Mouse (Mus musculus) ovary, adult 18-20 months (tissue): ENCODE measurements around the gene Samd1.

Experiments used
- DNase-seq: peaks from one replicate; pipeline ENCODE4 v3.0.0; 2022; ENCODE audit warnings: low spot score, mixed read lengths

Gene Samd1

DNA sequence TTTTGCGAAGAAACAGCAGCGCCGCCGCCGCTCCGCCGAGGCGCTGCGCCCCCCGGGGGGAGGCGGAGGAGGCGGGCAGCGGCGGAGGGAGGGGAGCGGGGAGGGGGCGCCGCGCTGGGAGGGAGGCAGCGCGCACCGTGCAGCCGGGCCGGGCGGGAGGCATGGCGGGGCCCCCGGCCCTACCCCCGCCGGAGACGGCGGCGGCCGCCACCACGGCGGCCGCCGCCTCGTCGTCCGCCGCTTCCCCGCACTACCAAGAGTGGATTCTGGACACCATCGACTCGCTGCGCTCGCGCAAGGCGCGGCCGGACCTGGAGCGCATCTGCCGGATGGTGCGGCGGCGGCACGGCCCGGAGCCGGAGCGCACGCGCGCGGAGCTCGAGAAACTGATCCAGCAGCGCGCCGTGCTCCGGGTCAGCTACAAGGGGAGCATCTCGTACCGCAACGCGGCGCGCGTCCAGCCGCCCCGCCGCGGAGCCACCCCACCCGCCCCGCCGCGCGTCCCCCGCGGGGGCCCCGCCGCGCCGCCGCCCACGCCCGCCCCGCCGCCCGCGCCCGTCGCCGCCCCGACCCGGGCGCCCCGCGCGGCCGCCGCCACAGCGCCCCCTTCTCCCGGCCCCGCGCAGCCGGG is at the start of gene Samd1:
Gene Samd1, plus strand, starts transcription at position 162 of the 631 bp plus-strand sequence.
- DNase-seq, result no peak

DNA sequence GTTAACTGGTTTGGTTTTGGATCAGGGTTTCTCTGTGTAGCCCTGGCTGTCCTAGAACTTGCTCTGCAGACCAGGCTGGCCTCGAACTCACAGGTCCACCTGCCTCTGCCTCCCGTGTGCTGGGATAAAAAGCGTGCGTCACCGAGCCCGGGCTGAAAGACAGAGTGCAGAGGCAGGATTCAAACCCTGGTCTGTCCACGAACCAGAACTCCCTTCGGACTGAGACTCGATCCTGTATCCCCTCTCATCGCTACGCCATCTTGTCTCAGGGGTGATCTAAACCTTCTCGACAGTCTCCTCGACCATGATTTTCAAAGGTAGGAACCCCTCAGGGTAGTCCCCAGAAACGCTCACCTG is 42.7 kb upstream of the Samd1 start:
- DNase-seq, result no peak

DNA sequence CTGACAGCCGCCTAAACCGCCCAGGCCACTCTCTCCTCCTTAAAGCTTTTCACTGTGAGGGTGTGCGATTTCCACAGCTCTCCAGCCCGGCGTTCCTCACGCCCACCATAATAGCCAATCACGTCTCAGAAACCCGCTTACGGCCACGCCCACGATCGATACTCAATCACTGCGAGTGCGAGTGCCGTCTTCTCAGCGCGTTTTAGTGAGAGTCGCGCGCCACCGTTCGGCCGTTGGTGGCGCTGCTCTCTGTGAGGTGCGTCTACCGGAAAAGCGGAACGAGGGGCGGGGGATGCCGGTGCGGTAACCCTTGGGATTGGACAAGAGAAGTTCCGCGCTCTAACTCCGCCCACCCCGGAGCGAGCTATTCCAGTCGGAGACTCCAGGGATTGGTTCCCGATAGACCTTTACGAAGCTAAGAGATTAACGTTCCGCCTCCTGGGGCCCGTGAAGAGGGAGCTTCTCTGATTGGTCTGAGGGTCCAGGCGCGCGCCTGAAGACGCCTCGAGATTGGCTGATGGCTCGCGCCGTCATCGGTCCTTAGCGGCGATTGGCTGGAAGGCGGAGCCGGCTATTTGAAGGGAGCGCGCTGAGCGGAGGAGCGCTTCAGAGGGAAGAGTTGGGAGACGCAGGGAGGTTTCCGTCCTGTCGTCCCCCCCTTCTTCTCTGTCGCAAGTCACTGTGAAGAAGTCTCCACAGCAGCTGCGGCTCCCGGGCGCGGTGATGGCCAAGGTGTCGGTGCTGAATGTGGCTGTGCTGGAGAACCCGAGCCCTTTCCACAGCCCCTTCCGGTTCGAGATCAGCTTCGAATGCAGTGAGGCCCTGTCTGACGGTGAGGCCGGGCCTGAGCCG is 42.1 kb upstream of the Samd1 start, which contains the start of the genes Gm10644 and Asf1b:
Gene Gm10644, minus strand, starts transcription at position 100 of the 852 bp plus-strand sequence.
Gene Asf1b, plus strand, starts transcription at position 402 of the 852 bp plus-strand sequence.
- DNase-seq, result peak; percentile 99

DNA sequence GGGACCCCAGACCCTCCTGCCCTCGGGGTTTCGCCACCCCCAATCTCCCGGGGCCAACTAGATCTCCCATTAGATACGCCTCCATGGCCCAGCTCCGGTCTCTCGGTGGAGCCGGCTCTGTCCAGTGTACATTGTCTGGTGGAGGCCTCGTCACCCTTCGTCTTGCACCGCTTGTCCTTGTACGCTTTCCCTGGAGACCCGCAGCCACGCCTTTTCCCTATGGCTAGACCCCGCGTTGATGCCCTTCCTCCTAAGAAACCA is 41.6 kb upstream of the Samd1 start:
- no peak for DNase-seq

DNA sequence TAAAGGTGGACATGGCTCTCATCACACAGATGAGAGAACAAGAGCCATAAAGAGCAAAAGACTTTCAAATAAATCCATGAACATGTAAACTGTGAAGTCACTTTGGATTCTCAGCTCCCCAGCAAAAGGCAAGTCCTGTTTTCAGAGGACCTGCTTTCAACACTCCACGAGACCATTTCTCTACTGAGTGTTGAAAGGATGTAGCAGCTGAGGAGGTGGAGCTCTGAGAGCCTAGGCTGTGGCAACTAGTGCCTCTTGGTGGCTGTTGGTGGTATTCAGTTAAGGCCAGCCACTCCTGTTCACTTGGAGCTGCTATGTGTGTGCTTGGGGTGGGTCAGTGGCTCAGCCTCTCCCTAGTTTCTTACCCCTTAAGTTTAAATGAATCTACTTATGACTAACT is 40.7 kb upstream of the Samd1 start:
- DNase-seq, result no peak

DNA sequence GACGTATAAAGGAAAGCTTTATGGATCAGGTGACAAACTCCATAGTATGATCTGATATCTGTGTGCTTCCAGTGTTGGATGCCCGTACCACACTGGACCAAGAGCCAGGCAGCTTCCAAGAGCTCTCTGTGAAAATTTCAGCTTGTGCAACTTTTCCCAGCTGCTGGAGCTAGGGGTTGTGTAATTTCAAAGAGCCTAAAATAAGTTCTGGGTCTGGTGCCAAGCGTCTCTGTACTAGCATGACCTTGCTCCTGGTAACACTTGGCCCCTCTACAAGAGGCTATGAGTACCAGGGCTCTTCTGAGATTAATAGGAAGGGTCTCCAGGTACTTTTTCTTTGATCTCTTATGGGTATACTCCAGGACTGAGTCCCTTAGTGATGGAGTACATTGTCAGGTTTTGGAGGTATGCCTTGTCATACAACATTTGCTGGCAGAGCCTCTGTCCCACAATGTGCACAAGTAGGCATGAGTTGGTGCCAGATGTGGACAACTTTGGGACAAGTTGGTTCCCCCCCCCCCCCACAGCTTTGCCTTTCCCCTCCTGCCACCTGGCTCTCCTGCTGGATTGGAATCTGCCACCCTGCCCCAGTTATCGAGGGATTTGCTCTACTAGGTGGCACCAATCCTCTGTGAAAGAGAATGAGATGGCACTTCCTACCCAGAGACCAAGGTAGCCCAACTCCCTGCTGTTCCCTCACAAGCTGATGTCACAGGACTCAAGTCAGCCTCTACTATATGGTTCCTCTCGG is 33.3 kb upstream of the Samd1 start:
- peak; percentile 53 for DNase-seq

DNA sequence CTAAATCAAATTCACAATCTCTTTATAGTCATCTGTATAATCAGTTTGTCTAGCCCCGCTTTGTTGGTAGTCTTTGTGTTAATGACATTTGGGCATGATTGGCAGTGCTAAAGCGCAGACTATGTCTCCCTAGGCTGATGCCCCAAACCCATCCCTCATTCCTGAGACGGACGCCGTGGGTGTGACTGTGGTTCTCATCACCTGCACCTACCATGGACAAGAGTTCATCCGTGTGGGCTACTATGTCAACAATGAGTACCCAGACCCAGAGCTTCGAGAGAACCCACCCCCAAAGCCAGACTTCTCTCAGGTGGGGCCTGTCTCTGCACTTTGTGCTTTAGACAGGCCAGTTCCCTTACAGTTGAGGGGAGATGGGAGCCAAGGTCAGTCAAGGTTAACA is 29.8 kb upstream of the Samd1 start:
- DNase-seq, result no peak

DNA sequence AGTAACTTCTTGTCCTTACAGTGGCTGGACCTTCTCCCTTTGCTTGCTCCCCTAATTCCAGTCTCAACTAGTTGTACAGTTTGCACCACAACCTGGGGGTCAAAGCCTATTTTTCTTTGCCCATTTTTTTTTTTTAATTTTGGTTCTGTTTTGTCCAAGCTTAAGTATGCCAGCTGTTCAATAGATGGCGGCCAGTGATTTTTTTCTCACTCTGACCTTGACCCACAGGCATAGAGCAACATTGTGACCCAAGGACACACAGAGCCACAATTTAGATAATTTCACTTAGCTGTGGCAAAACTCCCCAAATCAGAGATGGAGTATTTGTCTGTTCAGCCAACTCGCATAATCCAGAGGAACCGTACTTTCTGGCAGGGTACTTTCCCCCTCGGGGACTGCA is 26.4 kb upstream of the Samd1 start:
- DNase-seq, result no peak

DNA sequence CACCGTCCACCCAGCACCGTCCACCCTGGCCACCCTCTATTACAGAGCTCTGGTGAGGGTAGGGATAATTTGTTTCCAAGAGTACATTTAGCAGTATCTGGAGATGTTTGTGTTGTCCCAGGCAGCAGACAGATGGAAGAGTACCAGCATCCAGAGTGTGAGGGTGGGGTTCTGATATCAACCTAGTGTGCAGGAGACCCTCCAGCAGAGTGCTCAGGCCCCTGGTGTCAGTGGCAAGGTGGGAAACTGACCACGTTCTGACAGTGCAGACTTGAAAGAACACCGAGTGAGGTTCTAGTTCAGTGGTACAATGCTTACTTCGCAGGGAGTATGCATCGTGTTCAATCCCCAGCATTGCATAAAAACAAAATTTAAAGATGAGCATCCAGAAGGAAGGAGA is 25.8 kb upstream of the Samd1 start:
- DNase-seq, result no peak

DNA sequence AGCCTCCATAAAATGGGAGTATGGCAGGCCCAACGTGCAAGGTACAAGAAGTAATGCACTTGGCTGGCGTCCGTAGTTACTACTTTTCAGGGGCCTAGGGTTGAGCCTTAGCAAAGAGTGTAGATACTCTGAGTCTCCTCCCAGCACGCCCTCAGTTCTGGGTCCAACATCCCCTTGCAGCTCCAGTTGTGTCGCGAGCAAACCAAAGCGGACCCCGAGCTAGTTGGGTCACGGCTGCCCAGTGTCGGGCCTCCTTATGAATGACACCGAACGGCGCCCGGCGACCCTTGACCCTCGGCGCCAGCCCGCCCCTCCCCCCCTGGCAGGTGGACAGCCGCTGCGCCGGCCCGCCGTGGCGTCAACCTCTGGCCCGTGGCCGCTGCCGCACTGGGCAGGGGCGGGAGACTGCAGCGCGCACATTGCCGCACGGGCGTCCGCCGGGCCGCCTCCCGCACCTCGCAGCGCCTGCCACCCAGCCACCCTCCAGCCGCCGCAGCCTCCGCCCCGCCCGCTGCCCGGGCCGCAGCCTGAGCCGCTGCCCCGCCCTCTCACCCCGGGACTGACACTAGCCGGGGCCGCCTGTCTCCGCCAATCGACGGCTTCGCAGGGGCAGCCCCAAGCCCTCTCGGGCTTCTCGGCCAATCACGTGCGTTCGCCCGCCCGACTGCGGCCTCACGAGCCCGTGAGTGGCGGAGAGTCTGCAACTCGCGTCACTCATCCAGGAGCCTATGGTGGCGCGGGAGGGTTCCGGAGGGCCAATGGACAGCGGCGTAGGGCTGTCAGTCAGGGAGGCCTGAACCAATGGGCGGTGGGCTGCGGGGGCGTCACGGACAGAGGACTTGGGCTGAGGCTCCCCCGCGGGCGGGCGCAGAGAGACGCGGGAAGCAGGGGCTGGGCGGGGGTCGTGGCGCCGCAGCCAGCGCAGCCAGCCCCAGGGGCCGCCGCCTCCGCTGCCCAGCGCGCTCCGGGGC is 25.0 kb upstream of the Samd1 start, which contains the start of gene Prkaca:
Gene Prkaca, plus strand, starts transcription at position 844 of the 971 bp plus-strand sequence.
- peak; percentile 99 for DNase-seq

DNA sequence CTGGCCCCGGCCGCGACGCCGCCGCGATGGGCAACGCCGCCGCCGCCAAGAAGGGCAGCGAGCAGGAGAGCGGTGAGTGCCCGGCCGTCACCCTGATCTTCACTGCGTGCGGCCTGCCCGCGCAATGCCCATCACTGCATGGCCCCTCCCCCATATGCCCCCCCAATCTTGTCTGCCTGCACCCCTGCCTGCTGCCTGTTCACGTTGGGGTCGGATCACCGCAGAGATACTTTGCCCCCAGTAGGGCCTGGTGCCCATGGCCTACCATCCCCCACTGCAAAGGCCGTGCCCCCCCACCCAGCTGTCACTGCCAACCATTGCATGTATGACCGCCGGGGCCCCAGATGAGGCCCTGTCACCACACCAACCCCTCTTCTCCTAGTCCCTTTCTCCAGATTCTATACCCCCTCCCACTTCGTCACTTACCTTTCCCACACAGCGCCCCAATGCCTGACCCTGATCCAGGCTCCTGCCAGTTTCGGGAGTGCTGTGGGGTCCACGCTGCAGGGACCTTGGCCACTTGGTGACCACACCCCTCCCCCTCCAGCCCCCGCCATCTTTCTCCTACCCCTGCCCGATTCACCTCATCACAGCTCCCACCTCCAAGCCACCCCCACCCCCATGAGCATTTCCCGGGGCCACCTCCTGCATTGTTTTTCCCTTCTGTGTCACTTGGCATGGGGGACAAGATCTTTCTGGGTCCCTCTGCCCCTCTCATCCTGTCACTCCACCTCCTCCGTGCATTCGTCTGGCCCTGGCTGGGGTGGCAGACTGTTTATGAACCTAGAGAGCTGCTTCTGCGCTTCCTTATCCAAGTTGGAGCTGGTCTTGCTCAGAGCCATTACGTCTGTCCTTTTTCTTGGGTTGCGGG is 24.1 kb upstream of the Samd1 start:
- DNase-seq, result no peak

DNA sequence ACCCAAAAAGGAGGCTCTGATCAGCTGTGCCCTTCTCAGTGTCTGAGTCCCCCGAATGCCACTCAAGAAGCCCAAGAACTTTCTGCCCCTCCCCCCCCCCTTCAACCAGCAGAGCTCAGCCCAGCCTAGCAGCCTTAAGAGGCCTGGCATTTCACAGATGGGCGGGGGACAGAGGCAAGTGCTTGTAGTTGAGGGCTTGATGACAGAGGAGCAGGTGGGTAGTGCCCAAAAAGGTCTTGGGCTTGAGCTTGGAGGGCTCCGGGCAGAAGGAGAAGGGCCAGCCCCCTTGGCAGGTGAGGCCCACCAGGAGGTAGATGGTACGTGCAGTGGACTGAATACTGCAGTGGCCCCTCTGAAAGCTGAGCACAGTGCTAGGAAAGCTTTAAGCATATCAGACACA is 23.0 kb upstream of the Samd1 start:
- no peak for DNase-seq

DNA sequence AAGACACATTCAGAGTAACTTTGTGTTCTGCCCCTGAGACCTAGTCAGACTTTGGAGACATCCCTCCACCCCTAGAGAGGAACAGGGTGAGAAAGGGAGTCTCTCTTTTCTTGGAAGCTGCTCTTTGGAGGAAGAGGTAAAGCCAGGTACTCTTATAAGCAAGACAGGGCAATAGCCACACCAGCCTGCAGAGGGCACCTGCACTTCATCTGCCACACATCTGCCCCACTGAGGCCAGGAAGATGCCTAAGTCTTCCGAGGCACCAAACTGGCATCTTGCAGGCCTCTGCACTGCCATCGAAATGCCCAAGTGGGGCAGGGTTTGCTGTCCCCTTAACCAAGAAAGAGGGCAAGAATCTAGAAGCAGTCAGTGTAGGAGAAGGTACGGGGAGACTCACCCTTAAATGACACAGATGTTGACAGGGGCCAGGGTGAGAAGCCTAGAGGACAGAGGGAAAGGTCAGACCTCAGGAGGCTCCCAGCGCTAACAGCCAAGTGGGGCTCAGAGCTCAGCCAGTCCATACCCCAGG is 21.3 kb upstream of the Samd1 start:
- no peak for DNase-seq

DNA sequence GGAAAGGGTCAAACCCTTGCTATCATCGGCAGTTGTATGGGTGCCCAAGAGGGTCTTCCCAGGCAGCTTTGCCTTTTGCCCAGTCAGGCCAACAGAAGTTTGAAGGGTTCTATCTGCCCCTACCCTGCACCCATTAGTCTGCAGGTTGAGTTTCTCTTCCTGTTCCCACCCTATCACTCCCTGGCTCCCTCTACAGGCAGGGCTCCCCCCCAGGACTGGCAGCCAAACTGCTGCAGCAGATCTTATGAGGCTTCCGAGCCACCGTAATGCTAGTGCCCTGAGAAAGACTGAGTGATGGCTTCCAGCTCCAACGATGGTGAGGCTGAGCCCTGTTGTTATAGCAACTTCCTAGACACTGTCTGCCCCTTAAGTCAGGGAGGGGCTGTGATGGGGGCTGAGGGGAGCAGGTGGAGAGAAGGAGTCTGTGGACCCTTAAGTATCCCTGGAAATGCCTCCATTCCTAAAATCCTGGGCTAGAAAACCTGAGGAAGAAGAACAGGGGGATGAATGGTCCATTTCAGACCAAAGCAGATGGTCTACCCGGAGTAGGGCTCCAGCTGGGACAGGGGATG is 20.6 kb upstream of the Samd1 start:
- DNase-seq, result no peak

DNA sequence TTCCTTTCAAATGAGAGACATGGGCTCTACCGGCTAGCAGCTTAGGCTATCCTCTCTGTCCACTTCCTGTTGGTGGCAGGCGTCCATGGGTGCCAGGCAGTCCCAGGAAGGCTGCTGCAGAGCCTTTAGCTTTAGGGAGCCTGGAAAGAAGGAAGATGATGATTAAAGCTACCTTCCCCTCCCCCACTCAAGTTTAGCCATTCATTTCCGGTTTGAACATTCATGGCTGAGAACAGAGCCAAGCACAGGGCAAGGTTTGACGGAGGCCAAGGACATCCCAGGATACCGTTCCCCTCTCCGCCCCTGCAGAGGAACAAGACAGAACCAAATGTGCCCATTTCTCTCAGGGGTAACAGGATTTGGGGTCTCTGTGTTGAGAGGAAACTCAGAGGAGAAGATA is 19.8 kb upstream of the Samd1 start:
- no peak for DNase-seq

DNA sequence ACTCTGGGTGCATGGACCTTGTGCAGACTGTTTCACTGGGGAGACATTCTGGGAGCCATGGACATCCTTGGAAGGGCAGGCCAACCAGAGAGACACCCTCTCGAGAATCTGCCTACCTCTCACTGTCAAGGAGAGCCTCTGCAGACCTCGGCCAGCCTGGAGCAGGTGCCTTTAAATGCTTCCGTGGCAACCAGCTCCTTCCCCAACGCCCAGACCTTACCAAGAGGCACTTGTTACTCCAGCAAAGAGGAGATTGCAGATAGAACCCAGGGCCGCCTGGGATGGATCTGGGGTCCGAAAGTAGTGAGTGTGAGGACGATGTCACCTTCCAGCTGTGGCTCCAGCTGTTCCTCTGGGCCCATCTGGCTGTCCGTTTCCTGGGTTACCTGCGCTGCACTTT is 19.3 kb upstream of the Samd1 start:
- no peak for DNase-seq

DNA sequence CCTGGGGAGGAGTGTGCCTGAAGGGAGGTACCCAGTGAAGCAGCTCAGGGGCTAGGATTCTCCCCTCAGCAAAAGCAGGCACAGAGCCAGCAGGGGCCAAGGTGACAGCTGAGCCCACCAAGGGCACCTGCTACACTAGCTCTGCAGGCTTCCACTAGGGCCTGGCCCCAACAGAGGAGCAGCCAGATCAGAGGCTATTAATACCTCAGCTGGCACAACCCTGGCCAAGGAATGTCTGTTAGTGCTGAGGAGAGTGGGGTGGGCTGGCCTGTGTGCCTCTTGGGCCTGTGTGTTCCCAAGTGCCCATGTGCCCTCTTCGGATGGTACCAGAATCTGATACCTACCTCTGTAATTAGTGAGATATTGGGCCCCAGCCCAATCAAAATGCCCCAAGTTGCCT is 17.2 kb upstream of the Samd1 start:
- DNase-seq, result no peak

DNA sequence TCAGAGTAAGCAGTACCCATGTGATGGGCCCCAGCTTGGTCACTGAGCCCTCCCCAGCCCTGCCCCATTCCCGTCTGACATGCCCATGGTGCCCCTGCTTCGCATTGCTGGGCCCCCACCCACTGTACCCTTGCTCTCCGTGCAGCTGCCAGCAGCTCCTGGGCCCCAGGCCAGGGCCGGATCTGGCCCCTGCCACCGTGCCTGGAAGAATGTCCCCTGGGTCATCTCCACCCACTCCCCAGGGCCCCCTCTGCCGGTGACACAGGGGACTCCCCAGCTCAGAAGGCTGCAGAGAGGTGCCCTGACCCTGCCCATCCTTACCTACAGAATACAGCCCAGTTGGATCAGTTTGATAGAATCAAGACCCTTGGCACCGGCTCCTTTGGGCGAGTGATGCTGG is 16.6 kb upstream of the Samd1 start:
- DNase-seq, result no peak

DNA sequence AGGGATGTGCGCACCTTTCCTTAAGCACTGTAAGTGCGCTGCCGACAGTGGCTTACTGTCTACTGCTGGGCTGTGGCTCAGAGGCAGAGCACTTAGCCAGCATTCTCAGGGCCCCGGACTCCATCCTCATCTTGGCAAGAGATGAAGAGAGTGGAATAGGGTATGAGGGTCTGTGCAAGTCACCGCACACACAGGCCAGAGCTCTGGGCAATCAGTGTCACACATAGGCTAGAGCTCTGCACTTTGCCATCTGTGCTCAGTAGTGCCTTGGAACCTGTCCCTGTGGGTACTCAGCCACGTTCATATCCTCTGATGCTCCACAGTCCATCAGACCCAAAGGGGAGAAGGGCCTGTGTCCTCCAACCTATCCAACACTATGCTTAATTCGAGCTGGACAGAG is 15.9 kb upstream of the Samd1 start:
- DNase-seq, result no peak

DNA sequence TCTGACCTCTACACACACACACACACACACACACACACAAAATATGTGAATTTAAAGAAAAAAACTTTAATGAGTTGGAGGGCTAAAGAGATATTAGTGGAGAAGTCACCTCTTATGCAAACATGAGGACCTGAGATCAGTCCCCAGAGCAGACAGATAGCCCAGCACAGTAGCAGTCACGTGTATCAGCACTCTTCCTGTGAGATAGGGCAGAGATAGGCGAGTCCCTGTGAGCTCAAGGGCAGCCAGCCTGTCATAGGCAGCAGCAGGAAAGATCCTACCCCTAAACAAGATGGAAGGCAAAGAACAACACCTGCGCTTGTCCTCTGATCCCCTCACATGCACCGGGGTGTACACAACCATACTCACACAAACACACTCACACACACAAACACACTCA is 15.0 kb upstream of the Samd1 start:
- no peak for DNase-seq
